Mouse (Mus musculus): ENCODE results near the gene Tst.

GRCm38 (mm10) chr15:78395478-78395962 is 10.2 kb downstream of the Tst start, which contains the start of gene Tex33:
- TF ChIP-seq CTCF (IDR thresholded peaks at IDR 0.05; ENCODE audit: control insufficient read depth, insufficient read depth, insufficient replicate concordance, low read depth, low read length) (no peak), POLR2A (IDR thresholded peaks at IDR 0.05; ENCODE audit: control insufficient read depth, low read depth, low read length) (peak; percentile 80; the same call in 1 of the 2 replicates)
